ENCODE assay signal across 9 mouse cellular contexts in genomic region chr10:111599297-111600250, GRCm38 (mm10).
DNase-seq lines count a peak whose midpoint lies in the region; ATAC-seq and TF ChIP-seq lines count a peak whose summit lies in the region.
"Had no signal": no experiment of that assay in that cellular context is flagged by ENCODE, and none has a peak within 500 bp of the region (broad histone marks: within the 10 kb centered on the region; RNA-seq: fewer than 3 reads in every experiment).

No protein-coding gene starts in this region.

- DNase-seq in embryonic facial prominence, embryonic 11.5 days (ENCODE audit: low spot score): peak; percentile 27
- DNase-seq in embryonic facial prominence, embryonic 10.5 days (ENCODE audit: low spot score): no peak
- DNase-seq in liver, adult 2 months (ENCODE audit: extremely low read depth, low read depth, low spot score): peak; percentile 84
- DNase-seq in liver, postnatal 0 days: peak; percentile 25
- DNase-seq in gastrocnemius, adult 8-10 months (ENCODE audit: low spot score in 2 of 2): no peak
- DNase-seq: cerebellum, adult 11 months had no signal

- no peak overlapping the region for H3K4me2 ChIP-seq in embryonic facial prominence, embryonic 11.5 days (ENCODE audit: low read depth, low read length)
- no peak overlapping the region for H3K4me2 ChIP-seq in liver, embryonic 12.5 days
- no peak overlapping the region for H3K4me2 ChIP-seq in hindbrain, embryonic 16.5 days (ENCODE audit: low read length)
- H3K4me2 ChIP-seq in liver, postnatal 0 days (ENCODE audit: low read depth, low read length): no peak overlapping the region

- H3K4me3 ChIP-seq in embryonic facial prominence, embryonic 11.5 days (ENCODE audit: low read depth, low read length): no peak overlapping the region
- no peak overlapping the region for H3K4me3 ChIP-seq in embryonic facial prominence, embryonic 10.5 days
- H3K4me3 ChIP-seq in liver, adult 2 months (ENCODE audit: insufficient read depth, low read depth, low read length): no peak overlapping the region
- no peak overlapping the region for H3K4me3 ChIP-seq in liver, embryonic 12.5 days
- no peak overlapping the region for H3K4me3 ChIP-seq in hindbrain, embryonic 16.5 days (ENCODE audit: low read length)
- no peak overlapping the region for H3K4me3 ChIP-seq in liver, postnatal 0 days (ENCODE audit: low read depth, low read length)

- TF ChIP-seq EP300 in liver, postnatal 0 days (IDR thresholded peaks at IDR 0.05; ENCODE audit: low read depth): 0 out of 2 replicates have a peak, but pooled peaks have one; percentile 14

- no peak overlapping the region for H3K27ac ChIP-seq in embryonic facial prominence, embryonic 11.5 days (replicated peaks; ENCODE audit: low read depth, low read length)
- no peak overlapping the region; the same call in 1 of the 2 replicates for H3K27ac ChIP-seq in embryonic facial prominence, embryonic 10.5 days (replicated peaks)
- peak overlapping the region; percentile 98 for H3K27ac ChIP-seq in liver, adult 2 months (replicated peaks; ENCODE audit: insufficient read depth, low read depth, low read length)
- no peak overlapping the region for H3K27ac ChIP-seq in liver, embryonic 12.5 days
- H3K27ac ChIP-seq in hindbrain, embryonic 16.5 days (ENCODE audit: low read depth, low read length): peak overlapping the region; percentile 57; the same call in 1 of the 2 replicates
- peak overlapping the region; percentile 85 for H3K27ac ChIP-seq in liver, postnatal 0 days (ENCODE audit: low read depth)

- H3K79me2 ChIP-seq in liver, adult 2 months (ENCODE audit: control insufficient read depth, insufficient read depth, low read length): no peaks in the 10 kb centered on the region; the same call in 1 of the 2 replicates

- no peak for ATAC-seq in embryonic facial prominence, embryonic 11.5 days (replicated peaks; ENCODE audit: insufficient number of reproducible peaks, low FRiP score, low TSS enrichment, low read depth)
- ATAC-seq in liver, embryonic 12.5 days: no peak
- no peak for ATAC-seq in hindbrain, embryonic 16.5 days
- ATAC-seq in liver, postnatal 0 days: peak; percentile 73
- ATAC-seq in megakaryocyte-erythroid progenitor cell, adult 5-6 weeks (replicated peaks; ENCODE audit: low FRiP score, low TSS enrichment, poor library complexity, severe bottlenecking): no peak

- H3K9ac ChIP-seq in embryonic facial prominence, embryonic 11.5 days (replicated peaks; ENCODE audit: low read length): no peak overlapping the region
- peak overlapping the region; percentile 56 for H3K9ac ChIP-seq in liver, adult 2 months (ENCODE audit: low read depth, low read length)
- no peak overlapping the region for H3K9ac ChIP-seq in liver, embryonic 12.5 days
- no peak overlapping the region for H3K9ac ChIP-seq in hindbrain, embryonic 16.5 days (ENCODE audit: low read depth, low read length)
- no peak overlapping the region; the same call in 1 of the 2 replicates for H3K9ac ChIP-seq in liver, postnatal 0 days (replicated peaks)

- no peaks in the 10 kb centered on the region for H3K27me3 ChIP-seq in embryonic facial prominence, embryonic 11.5 days (ENCODE audit: control insufficient read depth, insufficient read depth, low read length)
- no peaks in the 10 kb centered on the region for H3K27me3 ChIP-seq in embryonic facial prominence, embryonic 10.5 days (replicated peaks; ENCODE audit: low read depth, poor library complexity, severe bottlenecking)
- no peaks in the 10 kb centered on the region for H3K27me3 ChIP-seq in liver, adult 2 months (ENCODE audit: control insufficient read depth, insufficient read depth, low read length)
- peaks cover 19% of the 10 kb centered on the region for H3K27me3 ChIP-seq in liver, embryonic 12.5 days (replicated peaks)
- H3K27me3 ChIP-seq in hindbrain, embryonic 16.5 days (replicated peaks; ENCODE audit: control insufficient read depth, insufficient read depth, low read length): no peaks in the 10 kb centered on the region
- no peaks in the 10 kb centered on the region for H3K27me3 ChIP-seq in liver, postnatal 0 days (ENCODE audit: insufficient read depth, low read length)

- TF ChIP-seq CTCF in liver, adult 2 months (IDR thresholded peaks at IDR 0.05; ENCODE audit: low read depth, low read length): no peak
- TF ChIP-seq CTCF in liver, postnatal 0 days (IDR thresholded peaks at IDR 0.05; ENCODE audit: low read depth): no peak

- TF ChIP-seq POLR2A in liver, adult 2 months (IDR thresholded peaks at IDR 0.05; ENCODE audit: extremely low read depth, insufficient read depth, low read length): no peak

- H3K4me1 ChIP-seq in embryonic facial prominence, embryonic 11.5 days (ENCODE audit: control insufficient read depth, insufficient read depth, low read length): no peaks in the 10 kb centered on the region
- peaks cover 31% of the 10 kb centered on the region for H3K4me1 ChIP-seq in embryonic facial prominence, embryonic 10.5 days
- peaks cover 31% of the 10 kb centered on the region for H3K4me1 ChIP-seq in liver, adult 2 months (ENCODE audit: control insufficient read depth, insufficient read depth, low read length)
- peaks cover 50% of the 10 kb centered on the region for H3K4me1 ChIP-seq in liver, embryonic 12.5 days
- peaks cover 11% of the 10 kb centered on the region for H3K4me1 ChIP-seq in hindbrain, embryonic 16.5 days (ENCODE audit: control insufficient read depth, insufficient read depth, low read depth, low read length)
- peaks cover 27% of the 10 kb centered on the region for H3K4me1 ChIP-seq in liver, postnatal 0 days (ENCODE audit: insufficient read depth)

- H3K9me3 ChIP-seq in embryonic facial prominence, embryonic 11.5 days (replicated peaks; ENCODE audit: control insufficient read depth, low read length): no peaks in the 10 kb centered on the region
- H3K9me3 ChIP-seq in embryonic facial prominence, embryonic 10.5 days: 0 out of 2 replicates have a peak, but pooled peaks cover 2% of the 10 kb centered on the region
- H3K9me3 ChIP-seq in liver, embryonic 12.5 days (replicated peaks): no peaks in the 10 kb centered on the region
- H3K9me3 ChIP-seq in hindbrain, embryonic 16.5 days (ENCODE audit: control insufficient read depth, low read length): no peaks in the 10 kb centered on the region
- no peaks in the 10 kb centered on the region for H3K9me3 ChIP-seq in liver, postnatal 0 days (ENCODE audit: low read length)

- WGBS in embryonic facial prominence, embryonic 11.5 days: 71% methylated on average over 10 of the region's 10 CpGs
- 75% methylated on average over 10 of the region's 10 CpGs for WGBS in embryonic facial prominence, embryonic 10.5 days
- WGBS in liver, adult 2 months: 25% methylated on average over 10 of the region's 10 CpGs
- WGBS in liver, embryonic 12.5 days (ENCODE audit: insufficient replicate concordance): 47% methylated on average over 10 of the region's 10 CpGs
- 63% methylated on average over 10 of the region's 10 CpGs for WGBS in hindbrain, embryonic 16.5 days
- 56% methylated on average over 10 of the region's 10 CpGs for WGBS in liver, postnatal 0 days (ENCODE audit: insufficient replicate concordance)

- H3K36me3 ChIP-seq in embryonic facial prominence, embryonic 11.5 days (replicated peaks; ENCODE audit: control insufficient read depth, insufficient read depth, low read depth, low read length): no peaks in the 10 kb centered on the region
- no peaks in the 10 kb centered on the region for H3K36me3 ChIP-seq in embryonic facial prominence, embryonic 10.5 days (replicated peaks)
- no peaks in the 10 kb centered on the region for H3K36me3 ChIP-seq in liver, adult 2 months (ENCODE audit: control insufficient read depth, insufficient read depth, low read length)
- H3K36me3 ChIP-seq in liver, embryonic 12.5 days: no peaks in the 10 kb centered on the region
- H3K36me3 ChIP-seq in hindbrain, embryonic 16.5 days (ENCODE audit: control insufficient read depth, insufficient read depth, low read length): no peaks in the 10 kb centered on the region
- no peaks in the 10 kb centered on the region for H3K36me3 ChIP-seq in liver, postnatal 0 days (replicated peaks; ENCODE audit: insufficient read depth, low read length)

Comparison
In these comparisons a context has a peak if more than half of its experiments do, and no peak if none do; other contexts are left out.
1. DNase-seq: peak in embryonic facial prominence, embryonic 11.5 days (single experiment), liver, adult 2 months (single experiment) and liver, postnatal 0 days (single experiment); none in embryonic facial prominence, embryonic 10.5 days (single experiment) and gastrocnemius, adult 8-10 months (0 of 2).
2. H3K27ac ChIP-seq: peak in liver, adult 2 months (single experiment), hindbrain, embryonic 16.5 days (single experiment) and liver, postnatal 0 days (single experiment); none in embryonic facial prominence, embryonic 11.5 days (single experiment), embryonic facial prominence, embryonic 10.5 days (single experiment) and liver, embryonic 12.5 days (single experiment).